Mouse (Mus musculus) embryonic stem cell, embryonic (primary cell): Measurements from ENCODE around the gene 1700024G13Rik.

Source experiments
- CTCF ChIA-PET, 4 experiments: fragments of 300-600 bp in 2 of 4; fragments of 350-600 bp in 2 of 4; sonication (Branson Sonifier 250); formaldehyde crosslinking; loops; one replicate each; lab custom pipeline; 2022; ENCODE audit warnings: inconsistent platforms in 2 of 4; lab: Charles Lee
- POLR2A ChIA-PET, 4 experiments: fragments of 300-600 bp in 2 of 4; fragments of 350-600 bp in 2 of 4; sonication (Branson Sonifier 250); formaldehyde crosslinking; loops; one replicate each; lab custom pipeline; 2022; ENCODE audit warnings: antibody characterized with exemption in 4 of 4, inconsistent platforms in 1 of 4; lab: Charles Lee

1700024G13Rik gene

GRCm38 (mm10) chr14:32388196-32388595, at the start of gene 1700024G13Rik:
1700024G13Rik (minus strand) TSS chr14:32388391.
- CTCF ChIA-PET, result no interaction called here

GRCm38 (mm10) chr14:32437352-32437793, 49.2 kb upstream of the 1700024G13Rik start:
- ChIA-PET POLR2A (interaction anchor here in 1 of 4 experiments (1.2 kb wide), 1 partner anchor 120 kb away, joined by 3 read pairs; no protein-coding TSS in a partner anchor), CTCF (interaction anchor here in 3 of 4 experiments (0.8 to 1.5 kb wide), 4 partner anchors 10 to 278 kb away, joined by 3 to 9 read pairs (median 3); partner anchors contain the start of gene Ncoa4 (in 1 of the 3))

More at GRCm38 (mm10) chr14:32388196-32388595, at the start of gene 1700024G13Rik:
- POLR2A ChIA-PET, result interaction anchor here in 1 of 4 experiments (1.1 kb wide), 1 partner anchor 15 kb away, joined by 3 read pairs; no protein-coding TSS in a partner anchor

- CTCF ChIA-PET, result no interaction called here
- POLR2A ChIA-PET, result no interaction called here
These were observed 40.9 kb upstream of the 1700024G13Rik start for GRCm38 (mm10) chr14:32429030-32429602.

- ChIA-PET CTCF (no interaction called here), POLR2A (interaction anchor here in 1 of 4 experiments (0.6 kb wide), 1 partner anchor 18 kb away, joined by 5 read pairs; no protein-coding TSS in a partner anchor)
These were observed 35.8 kb upstream of the 1700024G13Rik start for GRCm38 (mm10) chr14:32423946-32424345.

GRCm38 (mm10) chr14:32418747-32419146, 30.6 kb upstream of the 1700024G13Rik start:
- POLR2A ChIA-PET, result no interaction called here
- CTCF ChIA-PET, result interaction anchor here in 1 of 4 experiments (0.7 kb wide), 1 partner anchor 146 kb away, joined by 3 read pairs; no protein-coding TSS in a partner anchor

GRCm38 (mm10) chr14:32412075-32412474, 23.9 kb upstream of the 1700024G13Rik start:
- ChIA-PET POLR2A (no interaction called here), CTCF (interaction anchor here in 1 of 4 experiments (0.7 kb wide), 1 partner anchor 70 kb away, joined by 7 read pairs; no protein-coding TSS in a partner anchor)

GRCm38 (mm10) chr14:32410084-32410483, 21.9 kb upstream of the 1700024G13Rik start:
- ChIA-PET POLR2A (no interaction called here), CTCF (no interaction called here)

- ChIA-PET CTCF (interaction anchor here in 2 of 4 experiments (0.6 to 0.7 kb wide), 2 partner anchors 350 to 1599 kb away, joined by 6 read pairs; no protein-coding TSS in a partner anchor), POLR2A (interaction anchor here in 3 of 4 experiments (0.5 to 0.9 kb wide), 4 partner anchors 14 to 58 kb away, joined by 3 to 5 read pairs (median 3); no protein-coding TSS in a partner anchor)
These were observed 17.2 kb upstream of the 1700024G13Rik start for GRCm38 (mm10) chr14:32405399-32405798.

GRCm38 (mm10) chr14:32381619-32382018, 6.6 kb downstream of the 1700024G13Rik start:
- ChIA-PET CTCF (no interaction called here), POLR2A (interaction anchor here in 1 of 4 experiments (1.4 kb wide), 1 partner anchor 64 kb away, joined by 3 read pairs; no protein-coding TSS in a partner anchor)

- CTCF ChIA-PET, result no interaction called here
- POLR2A ChIA-PET, result interaction anchor here in 1 of 4 experiments (0.6 kb wide), 1 partner anchor 9 kb away, joined by 3 read pairs; no protein-coding TSS in a partner anchor
These were observed 7.1 kb downstream of the 1700024G13Rik start for GRCm38 (mm10) chr14:32381066-32381465.

GRCm38 (mm10) chr14:32380099-32380480, 8.1 kb downstream of the 1700024G13Rik start:
- ChIA-PET CTCF (interaction anchor here in 2 of 4 experiments (0.6 to 0.7 kb wide), 3 partner anchors 15 to 28 kb away, joined by 3 to 10 read pairs (median 3); no protein-coding TSS in a partner anchor), POLR2A (interaction anchor here in 3 of 4 experiments (0.6 to 1.6 kb wide), 9 partner anchors 13 to 1649 kb away, joined by 3 to 5 read pairs (median 3); no protein-coding TSS in a partner anchor)

- POLR2A ChIA-PET, result interaction anchor here in 3 of 4 experiments (0.6 to 1.6 kb wide), 12 partner anchors 12 to 1649 kb away, joined by 3 to 5 read pairs (median 3); partner anchors contain the start of gene Chat (in 1 of the 3)
- CTCF ChIA-PET, result interaction anchor here in 2 of 4 experiments (0.6 to 0.7 kb wide), 3 partner anchors 14 to 29 kb away, joined by 3 to 10 read pairs (median 3); no protein-coding TSS in a partner anchor
These were observed 8.6 kb downstream of the 1700024G13Rik start for GRCm38 (mm10) chr14:32379395-32380098.

GRCm38 (mm10) chr14:32372510-32372909, 15.7 kb downstream of the 1700024G13Rik start:
- CTCF ChIA-PET, result interaction anchor here in 3 of 4 experiments (0.6 to 0.7 kb wide), 3 partner anchors 40 to 247 kb away, joined by 4 to 6 read pairs (median 4); no protein-coding TSS in a partner anchor
- POLR2A ChIA-PET, result interaction anchor here in 3 of 4 experiments (0.6 to 2.0 kb wide), 4 partner anchors 21 to 115 kb away, joined by 3 to 6 read pairs (median 4); no protein-coding TSS in a partner anchor

GRCm38 (mm10) chr14:32369756-32370155, 18.4 kb downstream of the 1700024G13Rik start:
- POLR2A ChIA-PET, result interaction anchor here in 1 of 4 experiments (0.6 kb wide), 1 partner anchor 38 kb away, joined by 3 read pairs; no protein-coding TSS in a partner anchor
- CTCF ChIA-PET, result interaction anchor here in 1 of 4 experiments (0.6 kb wide), 1 partner anchor 174 kb away, joined by 4 read pairs; no protein-coding TSS in a partner anchor

- CTCF ChIA-PET, result interaction anchor here in 3 of 4 experiments (0.6 to 0.7 kb wide), 5 partner anchors 19 to 604 kb away, joined by 3 to 10 read pairs (median 5); no protein-coding TSS in a partner anchor
- POLR2A ChIA-PET, result interaction anchor here (0.6 to 4.2 kb wide), 12 partner anchors 11 to 242 kb away, joined by 3 to 28 read pairs (median 5); no protein-coding TSS in a partner anchor
These were observed 23.8 kb downstream of the 1700024G13Rik start for GRCm38 (mm10) chr14:32364359-32364758.

- ChIA-PET POLR2A (interaction anchor here (0.5 to 3.4 kb wide), 39 partner anchors 9 to 971 kb away, joined by 3 to 28 read pairs (median 4); partner anchors contain the start of genes Ncoa4 (in 1 of the 4) and Oxnad1 (in 1 of the 4)), CTCF (interaction anchor here in 2 of 4 experiments (0.6 to 0.7 kb wide), 4 partner anchors 19 to 259 kb away, joined by 3 to 5 read pairs (median 3); no protein-coding TSS in a partner anchor)
These were observed 36.8 kb downstream of the 1700024G13Rik start for GRCm38 (mm10) chr14:32351181-32351920.

- CTCF ChIA-PET, result no interaction called here
- POLR2A ChIA-PET, result interaction anchor here in 3 of 4 experiments (0.5 to 2.1 kb wide), 10 partner anchors 10 to 147 kb away, joined by 3 to 7 read pairs (median 3); no protein-coding TSS in a partner anchor
These were observed 40.9 kb downstream of the 1700024G13Rik start for GRCm38 (mm10) chr14:32347307-32347706.
